Mouse (Mus musculus): ENCODE measurements around the gene Slco2a1.

Gene Slco2a1

GRCm38 (mm10) chr9:102988462-102988861 is at the start of gene Slco2a1:
Slco2a1 (plus strand) TSS chr9:102988712.
- no peak for DNase-seq (ENCODE audit: low read depth, low spot score)

- no peak for DNase-seq (ENCODE audit: low read depth, low spot score)
Measured at GRCm38 (mm10) chr9:102942221-102942620, 46.3 kb upstream of the Slco2a1 start.

DNA sequence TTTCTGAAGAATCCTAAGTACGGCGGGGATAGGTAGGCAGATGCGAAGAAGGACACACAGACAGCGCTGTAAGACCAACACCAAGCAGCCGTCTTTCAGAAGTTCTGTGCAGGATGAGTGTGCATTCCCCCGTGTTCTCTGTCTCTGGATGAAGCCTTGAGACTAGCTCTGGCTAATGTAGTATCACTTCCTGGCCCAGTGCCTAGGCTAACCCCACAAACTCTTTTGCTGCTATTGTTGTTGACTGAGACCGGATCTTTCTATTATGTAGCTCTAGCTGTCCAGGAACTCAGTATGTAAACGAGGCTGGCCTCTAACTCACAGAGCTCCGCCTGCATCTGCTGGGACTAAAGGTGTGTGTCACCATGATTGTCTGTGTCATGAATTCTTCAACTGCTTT is 43.6 kb upstream of the Slco2a1 start:
- DNase-seq (ENCODE audit: low read depth, low spot score): no peak

GRCm38 (mm10) chr9:102946469-102947015 is 42.0 kb upstream of the Slco2a1 start:
- DNase-seq (ENCODE audit: low read depth, low spot score): no peak

GRCm38 (mm10) chr9:102948706-102949105 is 39.8 kb upstream of the Slco2a1 start:
- DNase-seq (ENCODE audit: low read depth, low spot score): no peak

- DNase-seq (ENCODE audit: low read depth, low spot score): no peak
Measured at GRCm38 (mm10) chr9:102951091-102951994, 37.2 kb upstream of the Slco2a1 start.

DNA sequence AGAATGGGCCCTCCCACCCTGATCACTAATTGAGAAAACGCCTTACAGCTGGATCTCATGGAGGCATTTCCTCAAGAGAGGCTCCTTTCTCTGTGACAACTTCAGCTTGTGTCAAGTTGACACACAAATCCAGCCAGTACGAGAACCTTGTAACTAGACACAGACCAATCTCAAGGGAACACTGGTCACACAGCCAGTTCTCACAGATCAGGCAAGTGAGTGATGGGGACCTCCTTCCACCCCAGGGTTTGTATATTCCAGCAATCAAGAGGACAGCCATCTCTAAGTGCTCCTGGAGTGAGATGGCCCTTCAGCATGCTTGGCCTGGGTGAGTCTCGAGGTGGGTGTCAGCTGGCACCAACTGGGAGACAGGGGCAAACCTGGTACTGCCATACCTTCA is 32.6 kb upstream of the Slco2a1 start:
- DNase-seq (ENCODE audit: low read depth, low spot score): no peak

DNA sequence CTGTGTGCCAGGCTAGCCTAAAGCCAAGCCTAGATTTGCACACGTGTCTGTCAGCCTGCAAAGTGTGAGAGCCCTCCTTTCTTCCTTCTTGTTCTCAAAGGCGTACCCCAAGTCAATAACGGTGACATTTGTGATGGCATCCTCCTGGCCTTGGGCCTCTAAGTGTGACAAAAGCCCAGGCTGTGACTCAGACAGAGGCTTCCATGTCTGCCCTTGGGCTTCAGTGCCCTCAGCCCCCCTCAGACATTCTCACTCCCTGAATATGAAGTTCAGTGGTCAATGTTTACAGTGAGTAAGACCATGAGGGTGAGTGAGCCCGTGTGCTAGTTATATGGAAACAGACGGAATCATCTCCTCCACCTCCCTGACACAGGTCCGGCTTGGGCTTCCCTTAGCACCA is 29.8 kb upstream of the Slco2a1 start:
- no peak for DNase-seq (ENCODE audit: low read depth, low spot score)

DNA sequence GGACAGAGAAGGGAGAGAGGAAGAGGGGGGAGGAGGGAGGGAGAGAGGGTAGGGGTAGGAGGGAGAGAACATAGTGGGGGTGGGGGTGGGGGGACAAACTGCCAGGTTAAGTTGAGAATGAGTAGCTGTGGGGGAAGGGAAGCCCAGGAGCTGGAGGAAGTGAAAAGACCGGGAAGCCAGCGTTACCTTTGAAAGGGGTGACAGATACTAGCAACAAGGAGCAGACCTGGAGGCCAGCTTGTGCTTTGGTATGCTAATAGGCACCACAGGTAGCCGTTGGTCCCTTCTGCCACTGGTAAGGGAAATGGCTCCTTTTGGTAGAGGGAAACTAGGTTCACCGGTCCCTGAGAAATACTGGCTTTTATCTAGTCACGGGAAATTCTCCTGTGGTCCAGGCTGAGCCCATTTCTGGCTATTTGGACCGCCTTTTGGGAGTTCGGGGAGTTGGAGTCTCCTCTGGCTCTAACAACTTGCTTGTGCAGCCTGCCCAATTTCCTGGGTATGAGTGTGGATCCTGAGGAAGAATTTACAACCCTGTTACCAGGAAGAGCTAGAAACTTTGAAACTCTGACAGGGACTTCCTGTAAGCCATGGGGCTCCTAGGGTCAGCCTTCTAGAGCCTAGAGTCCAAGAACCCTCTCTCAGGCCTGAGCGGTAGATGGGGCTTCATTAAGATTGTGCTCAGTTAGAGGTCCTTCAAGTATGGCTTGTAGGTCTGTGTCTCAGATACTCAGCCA is 27.0 kb upstream of the Slco2a1 start:
- no peak for DNase-seq (ENCODE audit: low read depth, low spot score)

- DNase-seq (ENCODE audit: low read depth, low spot score): no peak
Measured at GRCm38 (mm10) chr9:102962093-102962788, 26.3 kb upstream of the Slco2a1 start.

- DNase-seq (ENCODE audit: low read depth, low spot score): no peak
Measured at GRCm38 (mm10) chr9:102963321-102963720, 25.2 kb upstream of the Slco2a1 start.

DNA sequence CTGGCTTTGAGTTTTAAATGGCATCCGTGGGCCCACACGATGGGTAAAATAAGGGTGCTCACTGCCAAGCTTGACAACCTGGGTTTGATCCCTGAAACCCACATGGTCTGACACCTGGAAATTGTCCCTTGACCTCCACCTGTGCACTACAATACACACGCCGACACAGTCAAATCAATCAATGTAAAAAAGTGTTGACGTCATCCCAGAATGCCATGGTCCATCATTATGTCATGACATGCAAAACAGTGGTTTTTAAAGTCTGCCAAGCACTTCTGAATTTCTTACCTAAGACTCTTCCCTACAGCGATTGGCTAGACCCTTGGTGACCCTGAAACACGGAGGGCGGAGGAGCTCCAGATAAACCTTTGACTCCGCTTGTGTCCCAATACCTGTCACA is 23.9 kb upstream of the Slco2a1 start:
- no peak for DNase-seq (ENCODE audit: low read depth, low spot score)

DNA sequence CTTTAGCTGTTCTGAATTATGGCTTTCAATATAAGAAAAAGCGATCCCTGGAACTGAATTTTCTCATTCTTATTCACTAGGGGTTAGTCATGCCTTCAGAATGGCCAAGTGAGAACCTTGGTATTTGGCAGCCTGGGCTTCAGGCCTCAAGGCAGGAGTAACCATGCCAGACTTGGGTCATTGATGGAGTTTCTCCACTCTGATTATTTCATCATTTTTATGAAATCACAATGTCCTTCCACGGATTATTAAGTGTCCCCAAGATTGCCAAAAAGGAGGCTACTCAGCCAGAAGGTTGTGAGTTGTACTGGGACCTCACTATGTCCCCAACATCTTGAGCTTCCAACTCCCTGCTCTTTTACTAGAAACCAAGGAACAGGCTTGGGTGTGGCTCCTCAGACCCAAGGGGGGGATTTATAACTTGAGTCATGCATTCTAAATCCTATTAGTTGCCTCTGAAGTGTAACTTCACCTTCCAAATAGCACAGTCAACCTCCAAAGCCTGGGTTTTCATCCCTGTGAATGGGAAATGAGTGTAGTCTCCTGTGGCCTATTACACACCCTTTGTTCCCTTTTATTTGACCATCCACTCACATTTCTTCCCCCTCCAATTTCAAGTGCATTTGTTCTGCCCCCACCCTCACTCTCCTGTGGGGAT is 16.0 kb upstream of the Slco2a1 start:
- no peak for DNase-seq (ENCODE audit: low read depth, low spot score)

DNA sequence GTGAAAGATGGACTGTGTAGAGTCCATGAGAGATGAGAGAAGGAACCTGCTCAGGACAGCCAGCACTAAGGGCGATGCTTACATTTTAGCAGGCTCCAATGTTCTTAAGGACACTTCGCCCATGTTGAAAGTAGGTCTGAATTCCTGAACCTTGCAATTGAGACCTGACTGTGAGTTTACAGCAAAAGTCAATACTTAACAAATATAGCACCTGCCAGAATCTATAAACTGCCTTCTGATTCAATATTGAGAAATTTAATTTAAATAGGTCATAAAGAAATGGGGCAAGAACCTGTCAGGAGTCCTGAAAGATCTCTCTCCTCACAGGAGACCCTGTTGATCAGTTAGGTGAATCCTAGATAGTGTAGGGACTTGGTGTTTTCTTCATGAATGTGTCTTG is 12.6 kb upstream of the Slco2a1 start:
- DNase-seq (ENCODE audit: low read depth, low spot score): no peak

DNA sequence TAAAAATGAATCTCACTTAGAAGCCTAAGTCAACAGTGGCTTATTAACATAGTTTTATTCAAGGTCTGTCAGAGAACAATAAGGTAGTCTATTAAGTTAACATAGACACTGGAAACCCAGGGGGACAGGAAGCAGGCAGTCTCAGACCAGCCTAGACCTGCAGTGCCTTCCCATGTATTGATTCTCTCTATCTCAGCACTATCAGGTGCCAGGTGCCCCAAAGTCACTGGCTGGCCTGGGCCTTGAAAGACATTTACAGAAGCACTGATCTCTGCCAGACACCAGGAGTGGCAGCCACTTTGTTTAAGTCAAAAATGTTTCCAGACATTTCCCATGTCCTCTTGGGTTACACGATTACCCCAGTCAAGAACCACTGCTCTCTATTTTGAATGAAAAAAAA is 11.4 kb upstream of the Slco2a1 start:
- no peak for DNase-seq (ENCODE audit: low read depth, low spot score)

- DNase-seq (ENCODE audit: low read depth, low spot score): no peak
Measured at GRCm38 (mm10) chr9:102977791-102978492, 10.6 kb upstream of the Slco2a1 start.

DNA sequence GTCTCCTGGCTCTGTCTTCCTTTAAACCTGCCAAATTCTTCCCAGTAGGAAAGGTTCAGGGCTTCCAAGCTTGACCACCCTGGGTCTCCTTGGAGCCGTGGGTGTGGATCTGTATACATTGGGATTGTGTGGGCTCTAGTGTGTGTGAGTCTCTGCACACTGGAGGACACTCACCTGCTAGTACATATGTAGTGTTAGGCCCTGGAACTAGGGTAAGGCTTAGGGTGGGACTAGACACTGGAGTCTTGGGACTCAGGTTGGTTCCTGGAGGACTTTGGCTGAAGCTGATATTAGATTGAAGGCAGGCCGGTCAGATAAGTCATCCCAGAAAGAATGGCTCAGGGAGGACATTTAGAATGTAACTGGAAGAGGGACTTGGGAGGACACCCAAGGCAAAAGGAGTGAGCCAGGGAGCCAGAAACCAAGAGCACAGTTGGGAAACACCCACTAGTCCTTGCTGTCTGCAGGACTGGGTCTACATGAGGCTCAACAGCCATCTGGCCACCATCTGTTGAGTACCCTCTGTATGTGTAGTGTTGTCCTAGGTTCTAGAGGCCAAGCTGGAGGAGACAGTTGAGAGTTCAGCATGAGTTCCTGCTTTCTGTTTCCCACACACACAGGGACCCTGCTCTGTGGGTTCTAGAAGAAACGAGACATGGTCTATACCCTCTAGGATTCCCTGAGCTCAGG is 9.4 kb upstream of the Slco2a1 start:
- no peak for DNase-seq (ENCODE audit: low read depth, low spot score)

DNA sequence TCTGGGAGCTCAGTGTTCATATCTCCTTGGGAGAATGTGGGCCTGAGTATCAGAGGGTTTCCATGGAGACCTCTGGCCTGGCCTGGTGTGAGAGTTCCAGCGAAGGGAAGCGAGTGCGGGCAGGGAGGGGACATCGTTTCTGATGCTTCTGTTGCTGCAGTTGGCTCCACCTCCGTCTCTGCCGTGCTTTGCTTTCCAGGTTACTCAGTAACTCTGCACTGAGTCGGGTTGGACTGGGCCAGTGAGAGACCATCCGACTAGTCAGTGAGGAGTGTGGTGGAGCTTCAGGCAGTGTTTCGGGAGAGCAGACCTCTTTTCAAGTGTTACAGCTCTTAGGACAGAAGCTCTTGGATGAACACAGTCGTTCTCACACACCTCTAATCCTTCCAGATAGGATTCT is 8.6 kb upstream of the Slco2a1 start:
- DNase-seq (ENCODE audit: low read depth, low spot score): no peak

GRCm38 (mm10) chr9:102980420-102980819 is 8.1 kb upstream of the Slco2a1 start:
- DNase-seq (ENCODE audit: low read depth, low spot score): no peak

GRCm38 (mm10) chr9:102981791-102982190 is 6.7 kb upstream of the Slco2a1 start:
- no peak for DNase-seq (ENCODE audit: low read depth, low spot score)

Data from CD4-positive helper T cell, adult 2 months (primary cell).